Mouse (Mus musculus) B cell, adult 2 months (primary cell): ENCODE measurements at regions not wholly inside any gene's neighbourhood (a gene's known extent, or its start where the extent isn't known, plus 50 kb on each side); places are given as distances from the start of the nearest gene placed in this dataset.

ENCODE experiments used
- DNase-seq, 2 experiments: peaks; one replicate each; pipeline ENCODE4 v3.0.0; 2022

GRCm38 (mm10) chr6:141149170-141149917, 99.7 kb upstream of the Pde3a start:
- no peak for DNase-seq

GRCm38 (mm10) chr6:141159326-141159725, 89.7 kb upstream of the Pde3a start:
- no peak for DNase-seq

DNA sequence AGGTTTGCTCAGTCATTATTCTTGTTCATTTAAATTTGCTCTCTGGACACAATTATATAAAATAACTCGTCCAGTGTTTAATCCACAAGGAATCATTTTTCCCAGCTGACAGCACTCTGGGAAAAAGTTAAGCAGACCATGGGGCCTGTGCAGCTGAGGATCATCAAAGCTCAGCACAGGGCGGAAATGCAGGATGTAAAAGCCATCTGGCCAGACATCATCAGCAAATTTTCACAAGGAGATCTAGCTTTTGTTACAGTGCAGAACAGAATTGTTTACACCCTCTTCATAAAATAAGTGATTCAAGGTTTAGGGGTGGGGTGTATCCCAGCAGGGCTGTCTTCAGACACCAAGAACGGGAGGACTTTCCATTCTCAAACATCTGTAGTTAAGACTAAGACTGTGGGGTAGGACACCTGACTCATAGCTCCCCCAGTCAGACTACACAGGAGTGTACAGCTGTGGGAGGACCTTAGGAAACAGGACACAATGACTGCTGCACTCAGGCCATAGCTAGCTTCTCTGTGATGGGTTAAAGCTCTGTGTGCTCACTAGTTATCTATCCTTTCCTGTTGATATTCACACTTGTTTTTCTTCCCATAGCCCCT, 87.3 kb upstream of the Pde3a start:
- no peak for DNase-seq

DNA sequence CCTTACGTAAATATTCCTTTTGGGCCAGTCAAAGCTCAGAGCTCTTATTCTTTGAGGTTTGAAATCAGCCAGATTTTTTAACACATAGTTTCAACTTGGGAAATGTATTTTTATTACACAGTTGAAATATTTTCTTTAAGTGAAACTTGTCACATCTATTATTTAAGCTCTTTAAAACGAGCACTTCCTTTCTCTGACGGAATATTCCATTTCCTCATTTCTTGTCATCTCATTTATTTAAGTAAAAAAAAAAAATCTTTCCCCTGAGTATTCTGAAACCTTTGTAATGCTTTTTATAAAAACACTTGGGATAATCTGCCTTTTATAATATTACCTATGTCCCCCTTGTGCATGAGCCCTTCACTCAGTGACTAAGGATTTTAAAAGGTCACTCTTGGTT, 81.8 kb upstream of the Pde3a start:
- no peak for DNase-seq

DNA sequence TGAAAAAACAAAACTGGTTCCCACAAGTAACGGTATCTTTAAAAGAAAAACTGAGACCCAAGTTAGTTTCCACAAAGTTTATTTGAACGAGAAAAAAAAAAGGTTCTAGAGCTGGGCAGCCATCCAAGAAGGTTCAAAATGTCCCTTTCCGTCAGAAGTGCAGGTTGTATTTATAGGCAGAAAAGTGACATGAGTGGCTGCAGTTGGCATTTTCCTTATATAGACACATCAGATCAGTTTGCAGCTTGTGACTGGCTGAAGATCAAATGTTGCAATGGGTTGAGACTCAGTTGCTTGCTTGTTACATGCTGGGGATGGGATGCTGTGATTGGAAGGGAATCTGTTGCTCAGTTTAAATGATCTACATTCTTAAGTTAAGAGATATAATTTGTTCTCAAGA, 80.7 kb upstream of the Pde3a start:
- DNase-seq: no peak

DNA sequence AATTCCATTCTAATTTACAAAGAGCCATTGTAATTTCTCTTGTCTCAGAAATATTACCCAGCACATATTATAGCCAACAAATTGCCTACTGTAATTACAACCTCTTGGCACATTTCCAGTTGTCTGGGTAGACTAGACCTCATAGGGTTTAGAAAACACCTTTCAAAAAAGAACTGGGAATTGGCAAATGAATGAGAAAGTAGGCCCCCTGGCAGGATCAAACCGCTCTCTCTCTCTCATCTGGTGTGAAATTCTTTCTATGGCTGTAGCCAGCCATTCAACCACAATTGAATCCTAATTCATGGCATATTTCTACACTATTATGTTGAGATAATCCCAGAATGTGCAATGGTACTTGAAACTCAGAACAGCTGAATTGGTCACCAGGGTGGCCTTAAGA, 65.3 kb upstream of the Pde3a start:
- no peak for DNase-seq

DNA sequence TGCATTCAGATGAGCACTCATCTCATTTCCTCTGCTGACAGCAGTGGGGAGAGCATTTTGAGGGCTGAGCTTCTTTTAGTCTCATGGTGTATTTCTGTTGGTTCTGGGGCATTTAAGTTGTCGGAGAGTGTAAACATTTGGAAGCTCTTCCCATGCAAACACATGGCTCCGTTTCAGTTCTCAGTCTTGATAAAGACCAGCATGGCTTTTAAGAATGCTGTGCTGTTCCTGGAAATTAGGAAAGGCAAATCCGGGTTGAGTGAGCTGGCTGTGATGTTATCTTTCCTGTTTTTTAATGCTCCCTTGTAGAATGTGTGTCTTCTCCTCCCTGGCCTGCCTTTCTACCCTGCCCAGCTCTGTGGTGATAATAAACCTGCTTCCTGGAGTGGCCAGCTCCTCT, 61.0 kb upstream of the Pde3a start:
- no peak for DNase-seq

GRCm38 (mm10) chr6:141189093-141189492, 60.0 kb upstream of the Pde3a start:
- DNase-seq: no peak

- DNase-seq: no peak
These were observed 59.4 kb upstream of the Pde3a start for GRCm38 (mm10) chr6:141189701-141190100.

GRCm38 (mm10) chr6:141190383-141190782, 58.7 kb upstream of the Pde3a start:
- DNase-seq: no peak

DNA sequence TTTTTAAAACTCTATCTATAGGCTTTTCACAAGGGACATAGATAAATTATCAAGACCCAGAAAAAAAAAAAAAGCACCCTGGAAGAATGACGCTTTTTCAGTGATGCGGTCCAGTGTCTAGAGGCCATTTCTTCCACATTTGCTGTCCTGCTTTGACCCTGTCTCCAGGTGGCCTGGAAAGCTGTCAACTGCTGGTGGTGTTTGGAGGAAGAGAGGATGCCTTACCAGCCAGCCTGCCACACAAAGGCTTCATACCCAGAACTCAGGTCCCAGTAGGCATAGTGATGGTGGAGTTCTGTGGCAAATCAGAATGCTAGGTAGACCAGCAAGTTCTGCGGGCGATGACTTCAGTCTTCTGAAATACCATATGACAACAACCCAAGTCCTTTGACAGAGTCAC, 51.6 kb upstream of the Pde3a start:
- DNase-seq: no peak
